Mouse (Mus musculus) heart, adult 11 months (tissue): ENCODE results near the gene Myo7a.
A peak's percentile ranks its signal among the peaks of the same experiment; 100 is the strongest.

ENCODE experiments used
- DNase-seq: peaks from one replicate; pipeline ENCODE4 v3.0.0; 2022

The Myo7a gene

DNA sequence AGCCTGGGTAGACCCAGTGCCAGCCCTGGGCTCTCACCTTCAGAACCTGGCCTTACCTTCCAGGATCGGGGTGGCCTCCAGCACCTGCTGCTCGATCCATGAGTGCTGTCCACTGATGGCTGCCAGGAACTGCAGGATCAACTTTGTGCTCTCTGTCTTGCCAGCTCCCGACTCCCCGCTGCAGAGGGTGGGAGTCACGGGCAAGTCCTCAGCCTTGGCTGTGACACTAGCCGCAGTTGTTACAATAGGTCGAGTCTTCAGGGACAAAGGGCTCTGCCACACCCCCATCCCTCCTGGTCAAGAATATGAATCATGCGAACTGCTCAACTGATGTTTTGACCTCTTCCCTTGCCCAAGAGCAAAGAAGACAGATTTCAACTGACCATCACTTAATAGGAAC is 21.8 kb downstream of the Myo7a start:
- DNase-seq = no peak

DNA sequence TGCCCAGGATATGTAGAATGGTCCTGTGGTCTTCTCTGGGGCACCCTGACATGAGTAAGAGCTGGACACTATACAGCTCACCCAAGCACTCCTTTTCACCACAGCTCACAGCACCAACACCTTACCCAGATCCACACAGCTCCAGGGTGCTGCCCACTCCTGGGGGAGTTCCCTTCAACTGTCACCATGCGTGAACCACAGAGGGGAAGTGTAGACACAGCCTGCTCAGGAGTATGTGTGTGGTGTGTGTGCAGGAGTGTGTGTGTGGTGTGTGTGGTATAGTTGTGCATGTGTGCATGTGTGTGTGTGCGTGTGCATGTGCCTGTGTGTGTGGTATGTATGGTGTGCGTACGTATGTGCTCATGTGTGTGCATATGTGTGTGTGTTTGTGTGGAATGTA is 23.5 kb downstream of the Myo7a start:
- DNase-seq = no peak

DNA sequence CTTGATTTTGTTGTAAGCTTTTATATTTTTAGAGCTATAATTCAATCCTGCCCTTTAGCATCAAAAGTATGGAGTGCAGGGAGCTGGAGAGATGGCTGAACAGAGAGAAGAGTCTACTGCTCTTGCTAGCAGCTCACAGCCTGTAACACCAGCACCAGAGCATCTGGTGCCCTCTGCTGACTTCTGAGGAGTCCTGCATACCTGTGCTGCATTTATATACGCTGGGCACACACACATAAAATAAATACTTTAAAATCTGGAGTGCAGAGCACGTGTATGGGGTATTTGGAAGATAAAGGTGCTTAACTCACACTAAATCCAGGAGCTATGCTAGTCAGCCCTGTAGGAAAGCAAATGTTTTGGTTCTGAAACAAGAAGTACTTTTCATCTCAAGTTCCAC is 33.0 kb downstream of the Myo7a start:
- no peak for DNase-seq

DNA sequence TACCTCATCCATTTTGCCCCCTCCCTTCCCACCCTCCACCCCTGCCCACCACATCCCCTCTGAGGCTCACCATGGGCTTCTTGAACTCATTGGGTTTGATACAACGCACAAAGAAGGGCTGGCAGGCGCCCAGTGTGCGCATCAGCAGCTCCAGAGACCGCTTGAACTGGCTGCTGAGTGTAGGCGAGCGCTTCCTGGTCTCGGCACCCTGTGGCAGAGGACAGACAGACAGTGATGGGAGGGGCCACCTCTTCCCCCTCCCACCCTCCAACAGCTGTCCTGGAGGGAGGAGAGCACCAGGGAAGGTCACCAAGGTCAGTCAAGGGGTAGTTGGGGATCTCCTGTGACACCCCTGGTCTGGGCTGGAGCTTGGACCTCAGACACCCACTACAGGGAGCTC is 34.0 kb downstream of the Myo7a start:
- DNase-seq = peak; percentile 95

DNA sequence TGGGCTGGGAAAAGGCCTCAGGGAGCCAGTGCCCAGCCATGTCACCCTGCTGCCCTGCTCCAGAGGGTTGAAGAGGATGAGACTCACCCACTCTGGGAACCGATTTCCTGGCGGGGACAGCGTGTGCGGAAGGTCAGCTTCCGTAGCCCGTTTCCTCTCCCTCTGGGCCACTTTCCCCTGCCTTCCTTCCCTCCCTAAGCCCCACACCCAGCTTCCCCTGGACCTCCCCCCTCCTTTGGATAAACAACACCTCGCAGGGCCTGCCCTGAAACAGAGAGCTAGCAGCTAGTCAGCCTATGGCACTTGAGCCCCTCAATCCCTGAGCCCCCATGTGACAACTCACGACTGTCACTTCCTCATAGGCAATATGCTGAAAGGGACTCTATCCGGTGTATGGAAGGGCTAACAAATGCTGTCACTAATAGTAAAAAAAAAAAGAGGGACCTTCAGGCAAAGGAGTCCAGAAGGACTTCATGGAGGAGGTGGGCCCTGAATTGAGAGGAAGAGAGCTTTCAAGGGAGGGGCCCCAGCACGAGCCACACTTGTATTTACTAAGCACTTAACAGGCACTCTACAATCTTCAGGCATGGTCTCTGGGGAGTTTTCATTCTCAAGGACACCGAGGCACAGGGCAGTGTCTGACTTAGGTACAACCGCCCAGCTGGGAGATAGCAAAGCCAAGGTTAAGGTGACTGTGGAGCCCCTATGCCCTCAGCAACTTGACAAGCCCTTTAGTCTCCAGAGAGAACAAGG is 34.6 kb downstream of the Myo7a start:
- DNase-seq = peak; percentile 96

DNA sequence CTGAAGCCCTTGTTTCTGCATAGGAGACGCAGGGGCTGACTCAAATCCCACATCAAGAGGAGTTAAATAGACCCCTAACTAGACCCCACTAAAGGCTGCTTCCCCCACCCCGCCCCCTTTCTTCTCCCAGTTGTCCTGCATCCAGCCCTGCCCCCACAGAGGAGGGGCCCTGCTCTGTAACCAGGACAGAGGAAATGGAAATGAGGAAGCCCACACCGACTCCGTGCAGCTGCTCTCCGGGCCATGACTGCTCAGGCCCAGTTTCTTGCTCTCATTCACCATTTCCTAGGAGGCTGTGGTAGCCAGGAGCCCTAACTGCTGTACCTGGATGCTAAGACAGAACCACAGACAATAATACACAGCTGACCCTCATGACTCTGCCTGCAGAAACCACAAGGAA is 36.9 kb downstream of the Myo7a start:
- peak; percentile 94 for DNase-seq

DNA sequence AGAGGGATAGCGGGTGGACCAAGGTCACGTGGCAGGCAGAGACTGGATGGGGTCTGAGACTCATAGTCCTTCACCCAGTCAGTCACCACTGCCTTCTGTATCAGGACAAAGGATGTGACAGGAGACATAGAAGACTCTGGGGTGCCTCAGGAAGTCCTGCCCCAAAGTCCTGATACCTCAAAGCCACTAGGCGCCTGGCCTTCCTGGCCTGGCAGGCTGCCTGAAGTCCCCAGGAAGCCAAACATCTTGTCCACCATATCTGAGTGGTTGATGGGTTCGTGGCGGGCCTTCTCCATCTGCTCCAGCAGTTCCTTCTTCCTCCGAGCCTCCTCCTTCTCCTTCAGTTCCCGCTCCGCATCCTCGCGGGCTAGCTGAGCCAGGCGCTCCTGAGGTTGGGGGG is 41.9 kb downstream of the Myo7a start:
- no peak for DNase-seq

DNA sequence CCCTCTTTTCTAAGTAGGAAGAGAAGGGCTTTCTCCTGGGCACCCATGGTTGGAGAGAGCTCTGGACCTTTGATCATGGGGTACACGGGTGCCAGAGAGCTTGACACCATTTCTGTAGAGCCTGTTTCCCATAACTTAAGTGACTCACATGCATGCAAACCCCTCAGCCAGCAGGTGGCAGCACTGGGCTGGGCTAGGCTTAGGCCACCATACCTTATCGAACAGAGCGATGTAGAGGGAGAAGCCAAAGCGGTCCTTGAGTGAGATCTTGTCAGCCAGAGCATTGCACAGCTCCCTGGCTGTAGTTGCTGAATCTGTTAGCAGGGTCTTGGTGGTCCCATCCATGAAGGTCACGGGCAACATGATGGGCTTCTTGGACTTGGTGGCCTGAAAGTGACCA is 47.7 kb downstream of the Myo7a start:
- DNase-seq = peak; percentile 96

DNA sequence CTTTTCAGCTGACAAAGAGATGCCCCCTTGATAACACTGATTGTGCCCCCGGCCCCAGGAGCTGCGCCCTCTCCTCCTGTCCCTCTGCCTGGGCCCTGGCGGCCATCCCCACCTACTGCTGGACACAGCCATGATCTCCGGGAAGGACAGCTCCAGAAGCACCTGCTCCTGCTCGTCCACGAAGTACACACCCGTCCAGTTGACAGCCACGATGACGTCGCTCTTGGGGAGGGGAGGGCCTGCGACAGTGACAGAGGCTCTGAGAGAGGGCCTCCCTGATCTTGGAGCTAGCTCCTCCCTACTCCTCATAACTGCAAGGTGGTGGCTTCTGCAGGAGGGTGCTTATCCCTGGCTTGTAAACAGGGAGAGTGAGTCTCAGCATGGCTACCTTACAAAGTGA is 53.1 kb downstream of the Myo7a start:
- no peak for DNase-seq

DNA sequence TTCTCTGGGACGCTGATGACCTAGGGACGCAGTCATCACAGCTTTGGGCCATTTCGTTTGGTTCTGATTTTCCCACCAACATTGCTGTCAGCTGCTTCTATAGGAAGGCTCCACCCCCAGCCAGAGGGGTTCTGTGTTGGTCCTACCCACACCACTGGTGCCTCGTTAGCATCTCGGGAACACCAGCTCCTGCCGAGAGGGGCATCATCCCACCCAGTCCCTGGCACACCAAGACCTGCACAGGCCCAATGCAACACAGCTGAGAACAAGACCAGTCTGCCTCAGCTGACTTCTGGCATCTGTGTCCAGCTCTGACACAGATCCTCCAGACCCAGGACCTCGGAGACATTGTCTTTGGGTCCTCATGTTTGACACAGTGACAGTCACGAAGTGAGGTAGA is 64.4 kb downstream of the Myo7a start:
- DNase-seq = peak; percentile 77

DNA sequence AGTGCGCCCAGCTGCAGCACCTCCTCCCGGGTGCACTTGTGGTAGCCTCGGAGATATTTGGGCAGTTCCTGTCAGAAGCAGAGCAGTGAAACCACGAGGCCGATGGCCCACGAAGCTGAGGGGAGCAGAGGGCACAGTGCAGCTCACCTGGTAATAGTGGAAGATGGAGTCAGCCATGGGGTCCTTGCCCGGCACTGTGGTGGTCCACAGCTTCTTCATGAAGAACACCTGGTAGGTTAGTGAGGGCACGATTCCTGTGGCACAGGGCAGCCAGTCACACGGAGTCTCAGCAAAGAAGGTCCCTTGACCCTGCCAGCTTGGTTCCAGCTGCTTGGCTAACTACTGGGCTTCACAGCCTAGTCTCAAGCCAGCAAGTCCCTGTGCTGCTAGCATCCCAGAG is 64.9 kb downstream of the Myo7a start:
- peak; percentile 74 for DNase-seq

DNA sequence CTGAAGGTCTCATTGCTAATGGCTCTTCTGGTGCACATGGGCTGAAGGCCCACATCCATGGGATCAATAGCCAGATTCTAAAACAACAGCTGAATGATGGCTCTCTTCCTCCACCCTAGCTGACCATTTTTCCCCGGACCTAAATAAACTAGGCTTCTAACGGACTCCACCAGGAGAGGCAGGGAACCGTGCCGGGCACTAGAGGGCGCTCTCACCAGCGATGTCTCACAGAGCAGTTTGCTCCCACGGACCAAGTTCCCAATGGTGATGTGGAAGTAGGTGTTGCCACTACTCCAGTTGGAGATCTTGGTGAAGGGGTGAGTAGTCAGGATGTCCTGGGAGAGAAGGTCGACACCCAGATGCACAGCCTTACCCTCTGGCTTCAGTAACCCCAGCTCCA is 67.3 kb downstream of the Myo7a start:
- peak; percentile 85 for DNase-seq

DNA sequence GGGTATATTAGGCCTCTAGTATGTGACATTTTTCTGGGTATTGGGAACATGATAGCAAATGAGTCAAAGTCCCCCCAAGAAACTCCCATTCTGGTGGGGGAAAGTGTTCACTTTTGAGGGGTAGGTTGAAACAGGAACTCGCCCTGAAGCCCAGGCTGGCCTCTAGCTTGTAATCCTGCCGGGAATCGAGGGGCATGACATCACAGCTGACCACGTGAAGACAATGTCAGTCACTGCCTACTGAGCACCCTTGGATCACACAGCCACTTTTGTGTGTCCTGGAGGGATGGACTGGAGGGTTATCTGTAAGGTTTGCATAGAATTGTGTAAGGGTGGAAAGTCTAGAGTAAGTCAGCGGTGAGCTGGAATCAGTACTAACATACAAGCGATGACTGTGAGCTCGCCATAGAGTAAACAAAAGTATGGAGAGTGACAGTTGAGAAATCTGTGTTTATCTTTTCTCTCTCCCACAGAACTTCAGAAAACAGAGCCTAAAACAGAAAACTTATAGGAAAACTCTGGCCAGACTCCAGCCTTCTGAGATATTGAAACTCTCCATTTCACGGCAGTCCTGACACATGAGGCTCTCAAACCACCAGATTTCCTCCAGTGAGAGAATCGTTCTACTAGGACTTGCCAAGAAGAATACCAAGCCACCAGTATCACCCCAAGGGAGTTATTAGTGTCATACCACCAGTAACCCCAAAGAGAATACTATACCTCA is 71.1 kb downstream of the Myo7a start:
- DNase-seq = peak; percentile 85

DNA sequence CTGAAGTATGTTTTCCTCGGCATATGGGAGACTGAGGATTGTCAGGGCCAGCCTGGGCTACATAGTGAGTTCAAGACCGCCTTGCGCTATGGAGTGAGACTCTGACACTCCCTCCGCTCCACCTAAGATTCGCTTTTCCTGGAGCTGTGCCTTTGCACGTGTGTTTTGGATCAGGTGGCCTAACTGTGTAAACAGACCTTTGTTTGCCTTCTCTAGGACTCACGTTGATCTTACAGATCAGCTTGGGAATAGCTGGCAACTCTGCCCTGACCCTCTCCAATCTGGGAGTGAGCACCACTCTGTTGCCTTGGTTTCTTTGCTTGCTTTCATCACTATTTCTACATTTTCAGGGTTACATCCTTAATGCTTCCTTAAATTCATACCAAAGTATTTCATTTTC is 116.7 kb downstream of the Myo7a start:
- no peak for DNase-seq
